Mouse (Mus musculus): ENCODE measurements at regions not wholly inside any gene's neighbourhood (a gene's known extent, or its start where the extent isn't known, plus 50 kb on each side); places are given as distances from the start of the nearest gene placed in this dataset.

- DNase-seq, result no peak
Observed at GRCm38 (mm10) chr12:25215266-25215665, 118.3 kb upstream of the Id2 start.

- peak; percentile 68 to 73 for DNase-seq
Observed at GRCm38 (mm10) chr12:25213782-25214478, 117.0 kb upstream of the Id2 start.

- no peak for DNase-seq
Observed at GRCm38 (mm10) chr12:25211331-25211730, 114.4 kb upstream of the Id2 start.

- DNase-seq, result no peak
Observed at GRCm38 (mm10) chr12:25210597-25210996, 113.7 kb upstream of the Id2 start.

GRCm38 (mm10) chr12:25209333-25209728 is 112.4 kb upstream of the Id2 start:
- DNase-seq, result peak; percentile 86 to 88

- no peak for DNase-seq
Observed at GRCm38 (mm10) chr12:25208670-25209332, 111.9 kb upstream of the Id2 start.

- DNase-seq, result no peak
Observed at GRCm38 (mm10) chr12:25203371-25204067, 106.6 kb upstream of the Id2 start.

- no peak for DNase-seq
Observed at GRCm38 (mm10) chr12:25200161-25200560, 103.2 kb upstream of the Id2 start.

- no peak for DNase-seq
Observed at GRCm38 (mm10) chr12:25197757-25198156, 100.8 kb upstream of the Id2 start.

- DNase-seq, result no peak
Observed at GRCm38 (mm10) chr12:25196022-25196421, 99.1 kb upstream of the Id2 start.

- DNase-seq, result no peak
Observed at GRCm38 (mm10) chr12:25192216-25192615, 95.3 kb upstream of the Id2 start.

GRCm38 (mm10) chr12:25190360-25190759 is 93.4 kb upstream of the Id2 start:
- no peak for DNase-seq

- DNase-seq, result no peak
Observed at GRCm38 (mm10) chr12:25189174-25189761, 92.3 kb upstream of the Id2 start.

GRCm38 (mm10) chr12:25188556-25188955 is 91.6 kb upstream of the Id2 start:
- DNase-seq, result no peak

GRCm38 (mm10) chr12:25187216-25187615 is 90.3 kb upstream of the Id2 start:
- no peak for DNase-seq

GRCm38 (mm10) chr12:25182680-25183079 is 85.7 kb upstream of the Id2 start:
- DNase-seq, result no peak

- no peak for DNase-seq
Observed at GRCm38 (mm10) chr12:25181317-25181716, 84.4 kb upstream of the Id2 start.

GRCm38 (mm10) chr12:25180861-25181260 is 83.9 kb upstream of the Id2 start:
- no peak for DNase-seq

- no peak for DNase-seq
Observed at GRCm38 (mm10) chr12:25180289-25180688, 83.3 kb upstream of the Id2 start.

- no peak for DNase-seq
Observed at GRCm38 (mm10) chr12:25178491-25179115, 81.7 kb upstream of the Id2 start.

GRCm38 (mm10) chr12:25177827-25178226 is 80.9 kb upstream of the Id2 start:
- no peak for DNase-seq

- DNase-seq, result peak in 1 of 2 experiments; percentile 41
Observed at GRCm38 (mm10) chr12:25176565-25176964, 79.6 kb upstream of the Id2 start.

- no peak for DNase-seq
Observed at GRCm38 (mm10) chr12:25173064-25173463, 76.1 kb upstream of the Id2 start.
